Mouse (Mus musculus) c-Kit-positive CD71-positive TER-119-positive erythroid progenitor cells, embryonic 14.5 days (primary cell): Measurements from ENCODE around the gene Prss50.
"Not testable (repeated sequence)": the region's sequence is repeated elsewhere in the genome, so short reads cannot be mapped to it uniquely, and the experiment has no call there.

ENCODE experiments used
- DNase-seq: peaks from one replicate; pipeline ENCODE4 v3.0.0-alpha.2; 2013; ENCODE audit warnings: low spot score

Gene Prss50

GRCm38 (mm10) chr9:110857781-110858472 lies at the start of gene Prss50:
Gene Prss50 (plus strand): TSS chr9:110857967.
- DNase-seq: no peak

- no peak for DNase-seq
Measured at GRCm38 (mm10) chr9:110810051-110810450, 47.7 kb upstream of the Prss50 start.

- DNase-seq: no peak
Measured at GRCm38 (mm10) chr9:110813789-110814188, 44.0 kb upstream of the Prss50 start, which contains the start of gene Prss44. Gene Prss44 (plus strand): TSS chr9:110813994.

GRCm38 (mm10) chr9:110820546-110820945 lies 37.2 kb upstream of the Prss50 start:
- not testable (repeated sequence) for DNase-seq

GRCm38 (mm10) chr9:110821436-110821835 lies 36.3 kb upstream of the Prss50 start:
- no peak for DNase-seq

GRCm38 (mm10) chr9:110825426-110825825 lies 32.3 kb upstream of the Prss50 start:
- no peak for DNase-seq

GRCm38 (mm10) chr9:110825832-110826231 lies 31.9 kb upstream of the Prss50 start:
- DNase-seq: no peak

GRCm38 (mm10) chr9:110826390-110826789 lies 31.4 kb upstream of the Prss50 start, which contains the start of gene Prss43:
Gene Prss43 (plus strand): TSS chr9:110826690.
- no peak for DNase-seq

GRCm38 (mm10) chr9:110833021-110833420 lies 24.7 kb upstream of the Prss50 start:
- peak; percentile 10 for DNase-seq

GRCm38 (mm10) chr9:110834411-110834810 lies 23.4 kb upstream of the Prss50 start, which contains the start of gene Prss45:
Gene Prss45 (plus strand): TSS chr9:110834588.
- DNase-seq: no peak

- DNase-seq: no peak
Measured at GRCm38 (mm10) chr9:110834961-110835360, 22.8 kb upstream of the Prss50 start.

GRCm38 (mm10) chr9:110836112-110836511 lies 21.7 kb upstream of the Prss50 start:
- DNase-seq: no peak

- DNase-seq: no peak
Measured at GRCm38 (mm10) chr9:110840905-110841304, 16.9 kb upstream of the Prss50 start.

GRCm38 (mm10) chr9:110841438-110841837 lies 16.3 kb upstream of the Prss50 start:
- no peak for DNase-seq

- DNase-seq: no peak
Measured at GRCm38 (mm10) chr9:110844206-110844605, 13.6 kb upstream of the Prss50 start, which contains the start of gene Prss46. Gene Prss46 (plus strand): TSS chr9:110844506.

GRCm38 (mm10) chr9:110849162-110849561 lies 8.6 kb upstream of the Prss50 start:
- no peak for DNase-seq

- no peak for DNase-seq
Measured at GRCm38 (mm10) chr9:110855903-110856302, 1.9 kb upstream of the Prss50 start.

GRCm38 (mm10) chr9:110856920-110857319 lies 847 bp upstream of the Prss50 start:
- no peak for DNase-seq

GRCm38 (mm10) chr9:110858523-110858922 lies 756 bp downstream of the Prss50 start:
- no peak for DNase-seq

- DNase-seq: peak; percentile 16
Measured at GRCm38 (mm10) chr9:110858967-110859596, 1.3 kb downstream of the Prss50 start.

- DNase-seq: peak; percentile 51
Measured at GRCm38 (mm10) chr9:110871030-110871429, 13.3 kb downstream of the Prss50 start.

- DNase-seq: no peak
Measured at GRCm38 (mm10) chr9:110873681-110874659, 16.2 kb downstream of the Prss50 start.
